Mouse (Mus musculus) lung, postnatal 0 days (tissue): ENCODE results near the gene Pld1. TPM values are rescaled to one million over a fixed set of nuclear protein-coding genes. Genes with fewer than 3 reads are reported as not detected.

Experiments
- ATAC-seq: fragments of 200-750 bp; cut with Nextera tagmentation; 2 replicates; pipeline ENCODE4 v1.8.0; 2017; ENCODE audit warnings: moderate library complexity
- DNase-seq: peaks from one replicate; pipeline ENCODE4 v3.0.0-alpha.2; 2016; ENCODE audit warnings: low spot score
- H3K27ac ChIP-seq: fragments of 300-500 bp; sonication (generic); 2 replicates; pipeline ENCODE4 v1.5.1; 2014; ENCODE audit warnings: antibody characterized with exemption, mild to moderate bottlenecking, low read length, mixed read lengths
- H3K27me3 ChIP-seq: fragments of 300-500 bp; sonication (generic); replicated peaks from 2 replicates; pipeline ENCODE4 v1.6.1; 2014; ENCODE audit warnings: low read length, mixed read lengths; ENCODE audit not compliant: insufficient read depth
- H3K36me3 ChIP-seq: fragments of 300-500 bp; sonication (generic); 2 replicates; pipeline ENCODE4 v1.6.1; 2014; ENCODE audit warnings: low read length, mixed read lengths; ENCODE audit not compliant: insufficient read depth
- H3K4me1 ChIP-seq: fragments of 300-500 bp; sonication (generic); 2 replicates; pipeline ENCODE4 v1.6.1; 2014; ENCODE audit warnings: antibody characterized with exemption, low read depth, low read length, mixed read lengths; ENCODE audit not compliant: insufficient read depth
- H3K4me2 ChIP-seq: fragments of 300-500 bp; sonication (generic); replicated peaks from 2 replicates; pipeline ENCODE4 v1.6.1; 2014; ENCODE audit warnings: low read depth, mild to moderate bottlenecking, low read length, moderate library complexity, mixed read lengths
- H3K4me3 ChIP-seq: fragments of 300-500 bp; sonication (generic); 2 replicates; pipeline ENCODE4 v1.5.1; 2014; ENCODE audit warnings: low read depth, low read length
- H3K9ac ChIP-seq: fragments of 300-500 bp; sonication (generic); replicated peaks from 2 replicates; pipeline ENCODE4 v1.6.1; 2014; ENCODE audit warnings: low read depth, mild to moderate bottlenecking
- H3K9me3 ChIP-seq: fragments of 300-500 bp; sonication (generic); 2 replicates; pipeline ENCODE4 v1.6.1; 2016; ENCODE audit warnings: low read length, mixed read lengths
- CTCF ChIP-seq: IDR thresholded peaks from 2 replicates; pipeline ENCODE4 v1.5.1; 2016; ENCODE audit warnings: antibody characterized with exemption, mild to moderate bottlenecking
- EP300 ChIP-seq: IDR thresholded peaks from 2 replicates; pipeline ENCODE4 v1.6.1; 2016; ENCODE audit warnings: antibody characterized with exemption, mild to moderate bottlenecking, control low read depth
- WGBS: fragments of 180-500 bp; shearing (Covaris S2); extraction: QIAGEN DNeasy Blood & Tissue Kit; methylation state at CpG from one replicate; pipeline ENCODE4 v1.1.7; 2014; 5-methylcytosine and 5-hydroxymethylcytosine counted together
- polyA plus RNA-seq: library from polyadenylated mRNA; unstranded; fragments of >200 nt; fragmentation: Nextera tagmentation; extraction: Ambion mirVana; gene quantifications from 2 replicates; pipeline ENCODE4 v1.2.1, GENCODE M21; 2015

The Pld1 gene
- polyA plus RNA-seq, 1 experiment from 2014 or later = 10.2 TPM

- H3K4me1 ChIP-seq = no peaks in the 10 kb centered on the region
- H3K27me3 ChIP-seq = no peaks in the 10 kb centered on the region
- 89% methylated on average over 3 of the region's 3 CpGs for WGBS
- DNase-seq (no peak), ATAC-seq (no peak)
- no peak overlapping the region for H3K4me2 ChIP-seq
- no peak overlapping the region for H3K27ac ChIP-seq
- H3K9ac ChIP-seq = no peak overlapping the region
- H3K9me3 ChIP-seq = no peaks in the 10 kb centered on the region
- H3K4me3 ChIP-seq = no peak overlapping the region
- peaks cover 6% of the 10 kb centered on the region for H3K36me3 ChIP-seq
- TF ChIP-seq CTCF = no peak
- TF ChIP-seq EP300 = no peak
Observed at GRCm38 (mm10) chr3:28079211-28079610, 140.7 kb downstream of the Pld1 start.

GRCm38 (mm10) chr3:28080116-28080515, 141.6 kb downstream of the Pld1 start:
- Histone ChIP-seq H3K27me3 (no peaks in the 10 kb centered on the region), H3K9me3 (no peaks in the 10 kb centered on the region), H3K4me1 (no peaks in the 10 kb centered on the region), H3K4me3 (no peak overlapping the region), H3K9ac (no peak overlapping the region), H3K4me2 (no peak overlapping the region), H3K27ac (no peak overlapping the region), H3K36me3 (peaks cover 6% of the 10 kb centered on the region)
- no peak for ATAC-seq
- TF ChIP-seq EP300 (no peak), CTCF (no peak)
- WGBS = 90% methylated on average over 1 of the region's 1 CpGs
- DNase-seq = no peak

GRCm38 (mm10) chr3:28081012-28081411, 142.5 kb downstream of the Pld1 start:
- no peaks in the 10 kb centered on the region for H3K27me3 ChIP-seq
- H3K27ac ChIP-seq = no peak overlapping the region
- no peak for DNase-seq
- no peak for TF ChIP-seq EP300
- no peak for TF ChIP-seq CTCF
- WGBS = 37% methylated on average over 6 of the region's 6 CpGs
- H3K4me2 ChIP-seq = no peak overlapping the region
- H3K4me1 ChIP-seq = no peaks in the 10 kb centered on the region
- ATAC-seq = no peak
- H3K4me3 ChIP-seq = no peak overlapping the region
- H3K36me3 ChIP-seq = peaks cover 6% of the 10 kb centered on the region
- no peaks in the 10 kb centered on the region for H3K9me3 ChIP-seq
- no peak overlapping the region for H3K9ac ChIP-seq

GRCm38 (mm10) chr3:28083218-28083617, 144.7 kb downstream of the Pld1 start:
- no peak for ATAC-seq
- no peak overlapping the region for H3K27ac ChIP-seq
- 69% methylated on average over 3 of the region's 3 CpGs for WGBS
- no peaks in the 10 kb centered on the region for H3K9me3 ChIP-seq
- peaks cover 11% of the 10 kb centered on the region; the same call in 1 of the 2 replicates for H3K36me3 ChIP-seq
- TF ChIP-seq EP300 = no peak
- H3K9ac ChIP-seq = no peak overlapping the region
- H3K4me3 ChIP-seq = no peak overlapping the region
- DNase-seq = no peak
- H3K27me3 ChIP-seq = no peaks in the 10 kb centered on the region
- no peaks in the 10 kb centered on the region for H3K4me1 ChIP-seq
- H3K4me2 ChIP-seq = no peak overlapping the region

GRCm38 (mm10) chr3:28084281-28084680, 145.8 kb downstream of the Pld1 start:
- Histone ChIP-seq H3K9me3 (no peaks in the 10 kb centered on the region), H3K4me1 (no peaks in the 10 kb centered on the region), H3K27me3 (no peaks in the 10 kb centered on the region), H3K27ac (no peak overlapping the region), H3K36me3 (0 out of 2 replicates have a peak, but pooled peaks cover 7% of the 10 kb centered on the region), H3K4me2 (no peak overlapping the region), H3K4me3 (no peak overlapping the region), H3K9ac (no peak overlapping the region)
- TF ChIP-seq CTCF = no peak
- TF ChIP-seq EP300 = no peak
- DNase-seq (no peak), ATAC-seq (no peak)
- 73% methylated on average over 2 of the region's 2 CpGs for WGBS

- DNase-seq = no peak
- no peak for ATAC-seq
Observed at GRCm38 (mm10) chr3:28091296-28091695, 152.8 kb downstream of the Pld1 start.

GRCm38 (mm10) chr3:28091741-28092140, 153.2 kb downstream of the Pld1 start:
- DNase-seq = no peak
- Histone ChIP-seq H3K4me3 (no peak overlapping the region), H3K9ac (no peak overlapping the region), H3K4me2 (no peak overlapping the region), H3K27ac (no peak overlapping the region), H3K9me3 (no peaks in the 10 kb centered on the region), H3K36me3 (peaks cover 17% of the 10 kb centered on the region; the same call in 1 of the 2 replicates), H3K4me1 (no peaks in the 10 kb centered on the region), H3K27me3 (no peaks in the 10 kb centered on the region)
- 64% methylated on average over 2 of the region's 2 CpGs for WGBS
- no peak; the same call in 1 of the 2 replicates for ATAC-seq
- no peak for TF ChIP-seq EP300
- no peak for TF ChIP-seq CTCF

More at GRCm38 (mm10) chr3:28091296-28091695, 152.8 kb downstream of the Pld1 start:
- Histone ChIP-seq H3K36me3 (peaks cover 17% of the 10 kb centered on the region; the same call in 1 of the 2 replicates), H3K4me3 (no peak overlapping the region), H3K27me3 (no peaks in the 10 kb centered on the region), H3K9ac (no peak overlapping the region), H3K4me1 (no peaks in the 10 kb centered on the region), H3K4me2 (no peak overlapping the region), H3K9me3 (no peaks in the 10 kb centered on the region), H3K27ac (no peak overlapping the region)
- TF ChIP-seq EP300 (no peak), CTCF (no peak)
- WGBS = 54% methylated on average over 1 of the region's 1 CpGs
